Mouse (Mus musculus) intestine, embryonic 16.5 days (tissue): ENCODE measurements around the gene Angptl3. TPM values are rescaled to one million over a fixed set of nuclear protein-coding genes. Genes with fewer than 3 reads are reported as not detected.
A peak's percentile ranks its signal among the peaks of the same experiment; 100 is the strongest.

Source experiments
- ATAC-seq: fragments of 200-750 bp; cut with Nextera tagmentation; 2 replicates; pipeline ENCODE4 v1.8.0; 2017; ENCODE audit warnings: moderate TSS enrichment, moderate library complexity
- H3K27ac ChIP-seq: fragments of 300-500 bp; sonication (generic); 2 replicates; pipeline ENCODE4 v1.5.1; 2014; ENCODE audit warnings: mild to moderate bottlenecking, low read length
- H3K27me3 ChIP-seq: fragments of 300-500 bp; sonication (generic); replicated peaks from 2 replicates; pipeline ENCODE4 v1.6.1; 2014; ENCODE audit warnings: low read length, control low read depth, mixed read lengths; ENCODE audit not compliant: control insufficient read depth, insufficient read depth
- H3K36me3 ChIP-seq: fragments of 300-500 bp; sonication (generic); 2 replicates; pipeline ENCODE4 v1.6.1; 2014; ENCODE audit warnings: low read length, control low read depth; ENCODE audit not compliant: control insufficient read depth, insufficient read depth
- H3K4me1 ChIP-seq: fragments of 300-500 bp; sonication (generic); 2 replicates; pipeline ENCODE4 v1.6.1; 2014; ENCODE audit warnings: low read length, control low read depth, mixed read lengths; ENCODE audit not compliant: control insufficient read depth, insufficient read depth
- H3K4me2 ChIP-seq: fragments of 300-500 bp; sonication (generic); 2 replicates; pipeline ENCODE4 v1.6.1; 2014; ENCODE audit warnings: low read depth, low read length, control low read depth
- H3K4me3 ChIP-seq: fragments of 300-500 bp; sonication (generic); 2 replicates; pipeline ENCODE4 v1.5.1; 2014; ENCODE audit warnings: mild to moderate bottlenecking, low read length
- H3K9ac ChIP-seq: fragments of 300-500 bp; sonication (generic); 2 replicates; pipeline ENCODE4 v1.6.1; 2014; ENCODE audit warnings: low read depth, low read length
- H3K9me3 ChIP-seq: fragments of 300-500 bp; sonication (generic); 2 replicates; pipeline ENCODE4 v1.6.1; 2016; ENCODE audit warnings: low read length, control low read depth; ENCODE audit not compliant: control insufficient read depth
- WGBS: fragments of 180-500 bp; shearing (Covaris S2); extraction: QIAGEN DNeasy Blood & Tissue Kit; methylation state at CpG from one replicate; pipeline ENCODE4 v1.1.7; 2014; 5-methylcytosine and 5-hydroxymethylcytosine counted together
- polyA plus RNA-seq: library from polyadenylated mRNA; unstranded; fragments of >200 nt; fragmentation: Nextera tagmentation; extraction: Ambion mirVana; gene quantifications from 2 replicates; pipeline ENCODE4 v1.2.1, GENCODE M21; 2015

The Angptl3 gene
- polyA plus RNA-seq = 2.0 and 5.0 TPM in 2 replicates

GRCm38 (mm10) chr4:99030686-99031085, at the start of gene Angptl3:
Gene Angptl3, plus strand, starts transcription at chr4:99030954.
- Histone ChIP-seq H3K27ac (no peak within 1 kb of the TSS), H3K27me3 (no peaks in the 10 kb centered on the region), H3K9me3 (no peaks in the 10 kb centered on the region), H3K36me3 (no peaks in the 10 kb centered on the region), H3K9ac (no peak within 1 kb of the TSS), H3K4me2 (no peak within 1 kb of the TSS), H3K4me1 (no peaks in the 10 kb centered on the region), H3K4me3 (no peak within 1 kb of the TSS)
- ATAC-seq = 0 out of 2 replicates have a peak, but pooled peaks have one; percentile 44
- WGBS = 56% methylated on average over 2 of the region's 2 CpGs

GRCm38 (mm10) chr4:98984701-98985100, 46.1 kb upstream of the Angptl3 start:
- no peaks in the 10 kb centered on the region for H3K9me3 ChIP-seq
- no peak overlapping the region for H3K4me2 ChIP-seq
- no peak overlapping the region for H3K4me3 ChIP-seq
- H3K27ac ChIP-seq = no peak overlapping the region
- 75% methylated on average over 8 of the region's 8 CpGs for WGBS
- H3K9ac ChIP-seq = no peak overlapping the region
- no peak for ATAC-seq
- H3K36me3 ChIP-seq = peaks cover 10% of the 10 kb centered on the region; the same call in 1 of the 2 replicates
- H3K4me1 ChIP-seq = no peaks in the 10 kb centered on the region
- H3K27me3 ChIP-seq = no peaks in the 10 kb centered on the region

GRCm38 (mm10) chr4:98993491-98993890, 37.3 kb upstream of the Angptl3 start:
- H3K27ac ChIP-seq = no peak overlapping the region
- no peaks in the 10 kb centered on the region for H3K27me3 ChIP-seq
- peaks cover 6% of the 10 kb centered on the region; the same call in 1 of the 2 replicates for H3K36me3 ChIP-seq
- no peak for ATAC-seq
- no peak overlapping the region for H3K4me3 ChIP-seq
- H3K4me2 ChIP-seq = no peak overlapping the region
- no peaks in the 10 kb centered on the region for H3K9me3 ChIP-seq
- H3K4me1 ChIP-seq = no peaks in the 10 kb centered on the region
- no peak overlapping the region for H3K9ac ChIP-seq
- WGBS = 84% methylated on average over 4 of the region's 4 CpGs

DNA sequence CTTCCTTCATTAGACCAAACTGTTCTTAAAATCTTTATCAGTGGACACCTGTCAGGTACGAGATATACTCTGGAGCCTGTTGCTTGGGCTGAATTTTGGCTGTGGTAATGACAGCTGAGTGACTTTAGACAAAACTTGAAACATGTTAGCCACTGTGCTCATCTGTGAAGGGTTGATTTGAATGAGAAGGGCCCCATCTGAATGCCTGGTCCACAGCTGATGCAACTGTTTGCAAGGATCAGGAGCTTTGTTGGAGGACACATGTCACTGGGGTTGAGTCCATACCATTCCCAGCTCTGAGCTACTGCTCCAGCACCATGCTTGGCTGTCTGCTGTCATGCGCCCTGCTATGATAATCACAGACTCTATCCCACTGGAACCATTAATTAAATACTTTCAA, 25.2 kb upstream of the Angptl3 start:
- Histone ChIP-seq H3K27ac (no peak overlapping the region), H3K9ac (no peak overlapping the region), H3K4me2 (no peak overlapping the region), H3K27me3 (no peaks in the 10 kb centered on the region), H3K36me3 (no peaks in the 10 kb centered on the region), H3K9me3 (no peaks in the 10 kb centered on the region), H3K4me3 (no peak overlapping the region), H3K4me1 (no peaks in the 10 kb centered on the region)
- 84% methylated on average over 2 of the region's 2 CpGs for WGBS
- no peak for ATAC-seq

DNA sequence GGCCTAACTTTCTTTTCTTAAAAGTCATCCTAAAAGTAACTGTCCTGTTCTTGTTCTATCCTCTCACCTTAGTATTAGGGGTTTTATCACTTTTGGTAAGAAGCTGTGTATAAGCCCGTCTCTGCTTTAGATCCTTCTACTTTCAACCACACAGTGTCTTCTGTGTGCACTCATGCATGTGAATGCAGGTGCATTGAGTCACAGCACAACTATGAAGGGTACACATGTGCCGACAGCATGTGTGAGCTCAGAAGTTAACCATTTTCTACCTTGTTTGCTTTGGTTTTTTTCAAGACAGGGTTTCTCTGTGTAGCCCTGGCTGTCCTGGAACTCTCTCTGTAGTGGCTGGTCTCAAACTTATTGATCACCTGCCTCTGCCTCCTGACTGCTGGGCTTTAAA, 24.4 kb upstream of the Angptl3 start:
- Histone ChIP-seq H3K36me3 (no peaks in the 10 kb centered on the region), H3K27me3 (no peaks in the 10 kb centered on the region), H3K27ac (no peak overlapping the region), H3K9ac (no peak overlapping the region), H3K9me3 (no peaks in the 10 kb centered on the region), H3K4me3 (no peak overlapping the region), H3K4me2 (no peak overlapping the region), H3K4me1 (no peaks in the 10 kb centered on the region)
- ATAC-seq = no peak
- WGBS = 68% methylated on average over 2 of the region's 2 CpGs

DNA sequence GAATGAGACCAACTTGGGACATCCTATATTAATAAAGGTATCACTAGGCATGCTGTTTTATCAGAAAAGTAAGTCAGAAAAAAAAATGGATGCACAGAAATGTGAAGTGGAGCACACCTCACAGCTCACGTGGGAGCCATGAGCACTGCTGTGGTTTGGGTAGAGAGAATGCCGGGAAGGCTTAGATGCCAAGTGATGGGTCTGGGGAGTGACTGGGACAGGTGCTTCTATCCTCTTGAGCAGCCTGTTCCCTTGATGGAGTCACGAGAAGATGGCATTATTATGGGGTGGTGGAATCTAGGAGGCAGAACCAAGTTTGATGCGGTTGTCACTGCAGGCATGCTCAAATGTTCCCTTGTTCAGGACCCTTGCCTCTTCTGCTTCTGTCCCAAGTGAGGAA, 19.7 kb upstream of the Angptl3 start:
- WGBS = 92% methylated on average over 4 of the region's 4 CpGs
- Histone ChIP-seq H3K9me3 (no peaks in the 10 kb centered on the region), H3K9ac (no peak overlapping the region), H3K4me1 (no peaks in the 10 kb centered on the region), H3K4me3 (no peak overlapping the region), H3K4me2 (no peak overlapping the region), H3K27me3 (no peaks in the 10 kb centered on the region), H3K36me3 (no peaks in the 10 kb centered on the region; the same call in 1 of the 2 replicates), H3K27ac (no peak overlapping the region)
- ATAC-seq = no peak

DNA sequence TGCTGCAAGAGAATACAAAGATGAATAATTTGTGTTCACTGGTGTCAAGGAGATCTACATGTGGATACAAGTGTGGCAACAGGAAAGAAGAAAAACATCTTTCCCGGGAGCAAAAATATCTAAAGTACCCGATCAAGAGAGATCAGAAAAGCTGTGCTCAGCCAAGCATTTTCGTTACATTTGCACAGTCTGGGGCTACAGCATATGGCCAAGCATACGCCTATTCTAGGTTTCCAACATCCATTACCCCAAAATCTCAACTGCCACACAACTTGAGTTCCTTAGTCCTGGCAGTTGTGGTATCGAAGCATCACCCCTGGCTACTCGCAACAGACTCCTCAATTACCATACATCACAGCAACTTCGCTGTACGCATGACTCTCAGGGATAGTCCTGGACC, 8.5 kb upstream of the Angptl3 start:
- WGBS = 95% methylated on average over 8 of the region's 8 CpGs

DNA sequence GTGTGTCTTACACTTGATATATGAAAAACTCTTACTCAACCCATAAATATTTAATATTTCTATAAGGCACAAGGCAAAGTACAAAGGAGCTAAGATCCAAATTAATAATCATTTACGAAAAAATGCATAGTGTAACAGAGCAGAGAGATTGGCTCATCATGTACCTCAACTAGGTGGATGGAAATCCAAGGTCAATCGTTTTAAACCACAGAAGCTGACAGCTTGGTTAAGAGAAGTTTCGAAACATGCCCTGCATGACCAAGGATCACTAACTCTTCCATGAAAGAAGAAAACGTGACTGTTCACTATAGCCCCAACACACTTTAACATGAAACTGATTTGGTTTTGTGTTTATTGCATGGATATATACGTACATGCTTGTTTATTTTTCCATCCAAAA, 2.4 kb upstream of the Angptl3 start:
- Histone ChIP-seq H3K27me3 (no peaks in the 10 kb centered on the region), H3K4me3 (no peak overlapping the region), H3K27ac (no peak overlapping the region), H3K36me3 (no peaks in the 10 kb centered on the region), H3K4me2 (no peak overlapping the region), H3K9me3 (no peaks in the 10 kb centered on the region), H3K9ac (no peak overlapping the region), H3K4me1 (no peaks in the 10 kb centered on the region)
- WGBS = 80% methylated on average over 5 of the region's 5 CpGs
- ATAC-seq = no peak

More for the DNA sequence above, 8.5 kb upstream of the Angptl3 start:
- Histone ChIP-seq H3K4me1 (no peaks in the 10 kb centered on the region), H3K9ac (no peak overlapping the region), H3K27me3 (no peaks in the 10 kb centered on the region), H3K27ac (no peak overlapping the region), H3K9me3 (no peaks in the 10 kb centered on the region), H3K36me3 (no peaks in the 10 kb centered on the region), H3K4me3 (no peak overlapping the region), H3K4me2 (no peak overlapping the region)
- no peak for ATAC-seq

- no peak overlapping the region for H3K4me3 ChIP-seq
- WGBS = 79% methylated on average over 4 of the region's 4 CpGs
Measured at GRCm38 (mm10) chr4:99032921-99033320, 2.2 kb downstream of the Angptl3 start.

GRCm38 (mm10) chr4:99044854-99045253, 14.1 kb downstream of the Angptl3 start:
- Histone ChIP-seq H3K4me3 (no peak overlapping the region), H3K27me3 (no peaks in the 10 kb centered on the region), H3K9ac (no peak overlapping the region), H3K36me3 (peaks cover 5% of the 10 kb centered on the region), H3K9me3 (no peaks in the 10 kb centered on the region), H3K27ac (no peak overlapping the region), H3K4me1 (no peaks in the 10 kb centered on the region), H3K4me2 (no peak overlapping the region)
- ATAC-seq = no peak
- 81% methylated on average over 3 of the region's 3 CpGs for WGBS

More at GRCm38 (mm10) chr4:99032921-99033320, 2.2 kb downstream of the Angptl3 start:
- no peaks in the 10 kb centered on the region for H3K4me1 ChIP-seq
- H3K36me3 ChIP-seq = no peaks in the 10 kb centered on the region
- H3K27ac ChIP-seq = no peak overlapping the region
- H3K9me3 ChIP-seq = no peaks in the 10 kb centered on the region
- no peaks in the 10 kb centered on the region for H3K27me3 ChIP-seq
- ATAC-seq = no peak
- no peak overlapping the region for H3K9ac ChIP-seq
- H3K4me2 ChIP-seq = no peak overlapping the region
